Mouse (Mus musculus) lung, embryonic 16.5 days (tissue): Measurements from ENCODE around the gene Axdnd1. TPM values are rescaled to one million over a fixed set of nuclear protein-coding genes. Genes with fewer than 3 reads are reported as not detected.
"Not testable (repeated sequence)": the region's sequence is repeated elsewhere in the genome, so short reads cannot be mapped to it uniquely, and the experiment has no call there.

ENCODE experiments used
- ATAC-seq: fragments of 200-750 bp; cut with Nextera tagmentation; 2 replicates; pipeline ENCODE4 v1.8.0; 2017; ENCODE audit warnings: low read depth, mild to moderate bottlenecking, moderate library complexity
- H3K27ac ChIP-seq: fragments of 300-500 bp; sonication (generic); 2 replicates; pipeline ENCODE4 v1.5.1; 2014; ENCODE audit warnings: mild to moderate bottlenecking, control low read depth, low read length
- H3K27me3 ChIP-seq: fragments of 300-500 bp; sonication (generic); 2 replicates; pipeline ENCODE4 v1.6.1; 2014; ENCODE audit warnings: low read depth, low read length, mixed read lengths; ENCODE audit not compliant: control insufficient read depth, insufficient read depth
- H3K36me3 ChIP-seq: fragments of 300-500 bp; sonication (generic); 2 replicates; pipeline ENCODE4 v1.6.1; 2014; ENCODE audit warnings: low read length; ENCODE audit not compliant: control insufficient read depth, insufficient read depth
- H3K4me1 ChIP-seq: fragments of 300-500 bp; sonication (generic); replicated peaks from 2 replicates; pipeline ENCODE4 v1.6.1; 2014; ENCODE audit warnings: low read length, mixed read lengths; ENCODE audit not compliant: control insufficient read depth, insufficient read depth
- H3K4me2 ChIP-seq: fragments of 300-500 bp; sonication (generic); 2 replicates; pipeline ENCODE4 v1.6.1; 2014; ENCODE audit warnings: low read depth, low read length, control low read depth
- H3K4me3 ChIP-seq: fragments of 300-500 bp; sonication (generic); 2 replicates; pipeline ENCODE4 v1.5.1; 2014; ENCODE audit warnings: mild to moderate bottlenecking, low read length, control low read depth
- H3K9ac ChIP-seq: fragments of 300-500 bp; sonication (generic); 2 replicates; pipeline ENCODE4 v1.6.1; 2014; ENCODE audit warnings: low read length, control low read depth
- H3K9me3 ChIP-seq: fragments of 300-500 bp; sonication (generic); 2 replicates; pipeline ENCODE4 v1.6.1; 2016; ENCODE audit warnings: low read length; ENCODE audit not compliant: control insufficient read depth
- WGBS: fragments of 180-500 bp; shearing (Covaris S2); extraction: QIAGEN DNeasy Blood & Tissue Kit; methylation state at CpG from one replicate; pipeline ENCODE4 v1.1.7; 2014; 5-methylcytosine and 5-hydroxymethylcytosine counted together
- polyA plus RNA-seq: library from polyadenylated mRNA; unstranded; fragments of >200 nt; fragmentation: Nextera tagmentation; extraction: Ambion mirVana; gene quantifications from 2 replicates; pipeline ENCODE4 v1.2.1, GENCODE M21; 2015

Gene Axdnd1
- polyA plus RNA-seq, 1 experiment from 2014 or later = 0.41 TPM

DNA sequence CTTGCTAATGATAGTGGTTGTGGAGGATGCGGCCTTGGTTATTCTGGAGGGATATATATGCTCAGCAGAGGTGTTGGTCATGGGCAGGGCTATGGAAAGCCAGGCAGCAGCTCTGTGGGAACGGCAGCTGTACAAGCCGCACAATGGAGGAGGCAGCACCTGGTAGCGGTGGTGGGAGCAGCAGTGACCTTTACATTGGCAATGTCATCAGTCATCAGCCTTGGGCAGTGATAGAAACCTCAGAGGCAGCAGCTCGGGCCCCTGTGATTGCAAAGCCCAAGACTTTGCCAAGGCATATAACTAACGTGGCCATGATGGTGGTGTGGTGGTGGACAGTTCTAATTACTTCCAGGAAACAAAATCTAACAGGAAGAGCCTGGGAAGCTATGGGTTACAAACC lies 2.5 kb upstream of the Axdnd1 start:
- Histone ChIP-seq H3K4me1 (no peaks in the 10 kb centered on the region), H3K36me3 (no peaks in the 10 kb centered on the region), H3K9ac (no peak overlapping the region), H3K27me3 (no peaks in the 10 kb centered on the region), H3K27ac (no peak overlapping the region), H3K4me2 (no peak overlapping the region), H3K9me3 (no peaks in the 10 kb centered on the region), H3K4me3 (no peak overlapping the region)
- no peak for ATAC-seq
- WGBS = 79% methylated on average over 6 of the region's 6 CpGs

- Histone ChIP-seq H3K9me3 (no peaks in the 10 kb centered on the region), H3K9ac (no peak overlapping the region), H3K4me3 (no peak overlapping the region), H3K4me2 (no peak overlapping the region), H3K27ac (no peak overlapping the region), H3K36me3 (no peaks in the 10 kb centered on the region), H3K4me1 (no peaks in the 10 kb centered on the region), H3K27me3 (no peaks in the 10 kb centered on the region)
- WGBS = 69% methylated on average over 6 of the region's 6 CpGs
- ATAC-seq = no peak
Observed at GRCm38 (mm10) chr1:156422856-156423255, 1.9 kb upstream of the Axdnd1 start.

- H3K9ac ChIP-seq = no peak overlapping the region
- no peak overlapping the region for H3K4me2 ChIP-seq
- no peaks in the 10 kb centered on the region for H3K36me3 ChIP-seq
- no peaks in the 10 kb centered on the region; the same call in 1 of the 2 replicates for H3K9me3 ChIP-seq
- H3K4me1 ChIP-seq = no peaks in the 10 kb centered on the region
- WGBS = 57% methylated on average over 4 of the region's 4 CpGs
- H3K4me3 ChIP-seq = no peak overlapping the region
- H3K27me3 ChIP-seq = no peaks in the 10 kb centered on the region
- no peak for ATAC-seq
- no peak overlapping the region for H3K27ac ChIP-seq
Observed at GRCm38 (mm10) chr1:156418170-156418569, 2.8 kb downstream of the Axdnd1 start.

- H3K4me3 ChIP-seq = no peak overlapping the region
- H3K36me3 ChIP-seq = no peaks in the 10 kb centered on the region
- H3K9ac ChIP-seq = no peak overlapping the region
- no peaks in the 10 kb centered on the region for H3K27me3 ChIP-seq
- no peak overlapping the region for H3K27ac ChIP-seq
- no peak overlapping the region for H3K4me2 ChIP-seq
- 0 out of 2 replicates have a peak, but pooled peaks cover 2% of the 10 kb centered on the region for H3K4me1 ChIP-seq
- WGBS = 50% methylated on average over 4 of the region's 4 CpGs
- ATAC-seq = no peak
- no peaks in the 10 kb centered on the region for H3K9me3 ChIP-seq
Observed at GRCm38 (mm10) chr1:156408521-156408920, 12.4 kb downstream of the Axdnd1 start.

DNA sequence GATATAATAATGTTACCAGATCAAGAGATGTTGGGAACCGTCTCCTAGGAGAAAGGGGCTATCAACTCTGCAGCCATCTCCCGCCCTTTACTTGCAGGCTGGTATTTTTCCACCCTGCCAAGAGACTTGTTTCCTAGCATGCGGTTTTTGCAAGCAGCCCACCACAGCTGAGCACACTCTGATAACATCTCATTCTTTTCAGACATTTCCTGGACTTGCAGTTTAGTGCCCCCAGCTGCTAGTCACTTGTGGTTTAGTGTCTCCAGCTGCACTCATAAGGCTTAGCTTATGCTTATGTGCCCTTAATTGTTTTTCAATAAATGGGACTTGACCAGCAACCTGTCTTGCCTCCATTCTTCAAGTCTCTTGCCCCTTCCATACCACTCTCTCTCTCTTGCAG lies 13.0 kb downstream of the Axdnd1 start:
- Histone ChIP-seq H3K4me1 (0 out of 2 replicates have a peak, but pooled peaks cover 2% of the 10 kb centered on the region), H3K27me3 (no peaks in the 10 kb centered on the region), H3K36me3 (no peaks in the 10 kb centered on the region), H3K4me2 (no peak overlapping the region), H3K27ac (no peak overlapping the region), H3K9ac (no peak overlapping the region), H3K9me3 (no peaks in the 10 kb centered on the region), H3K4me3 (no peak overlapping the region)
- WGBS = 31% methylated on average over 3 of the region's 3 CpGs
- ATAC-seq = peak; percentile 76

GRCm38 (mm10) chr1:156403251-156403650 lies 17.7 kb downstream of the Axdnd1 start:
- Histone ChIP-seq H3K36me3 (no peaks in the 10 kb centered on the region), H3K4me1 (0 out of 2 replicates have a peak, but pooled peaks cover 1% of the 10 kb centered on the region), H3K27ac (no peak overlapping the region), H3K27me3 (no peaks in the 10 kb centered on the region), H3K9me3 (no peaks in the 10 kb centered on the region), H3K4me2 (no peak overlapping the region), H3K9ac (no peak overlapping the region), H3K4me3 (no peak overlapping the region)
- 47% methylated on average over 10 of the region's 10 CpGs for WGBS
- no peak for ATAC-seq

DNA sequence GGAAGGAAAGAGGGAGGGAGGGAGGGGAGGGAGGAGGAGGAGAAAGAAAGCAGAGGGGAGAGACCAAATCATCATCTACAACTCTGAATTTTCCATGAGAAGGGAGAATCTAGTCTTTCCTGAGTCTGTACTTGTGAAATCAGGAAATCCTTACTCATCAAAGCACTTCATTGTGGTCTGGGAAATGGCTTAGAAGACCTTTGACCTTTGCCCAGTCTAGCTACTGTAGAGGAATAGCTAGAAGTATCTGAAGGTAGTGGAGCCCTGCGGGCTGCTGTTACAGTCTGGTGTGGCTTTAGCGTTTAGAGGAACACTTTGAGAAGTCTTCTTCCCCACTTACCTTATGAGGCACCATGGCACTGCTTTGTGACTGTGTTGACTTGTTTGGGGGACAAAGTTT lies 18.5 kb downstream of the Axdnd1 start:
- H3K27me3 ChIP-seq = no peaks in the 10 kb centered on the region
- H3K9me3 ChIP-seq = no peaks in the 10 kb centered on the region
- no peaks in the 10 kb centered on the region for H3K36me3 ChIP-seq
- no peak for ATAC-seq
- H3K27ac ChIP-seq = no peak overlapping the region
- H3K9ac ChIP-seq = no peak overlapping the region
- WGBS = 40% methylated on average over 2 of the region's 2 CpGs
- H3K4me1 ChIP-seq = no peaks in the 10 kb centered on the region
- no peak overlapping the region for H3K4me3 ChIP-seq
- H3K4me2 ChIP-seq = no peak overlapping the region

DNA sequence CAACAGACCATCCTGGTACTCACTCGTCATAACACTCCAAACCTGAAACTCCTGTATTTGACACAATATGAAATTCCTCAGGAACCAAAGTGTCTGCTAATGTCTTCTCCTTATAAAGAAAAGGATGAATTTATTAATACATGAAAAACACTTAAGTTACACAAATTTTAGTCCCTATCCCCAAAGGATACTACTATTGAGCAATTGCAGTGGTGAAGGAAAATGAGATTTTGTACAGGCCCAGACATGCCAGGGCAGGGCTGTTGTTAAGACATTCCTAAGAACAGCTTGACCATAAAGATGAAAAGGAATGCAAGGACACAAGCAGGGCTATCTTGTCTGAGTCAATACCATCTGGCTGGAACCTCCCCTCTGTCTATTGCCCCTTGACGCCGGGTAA lies 20.8 kb downstream of the Axdnd1 start:
- not testable (repeated sequence) for H3K4me1 ChIP-seq, H3K36me3 ChIP-seq, H3K27me3 ChIP-seq, H3K4me2 ChIP-seq, H3K4me3 ChIP-seq, H3K9me3 ChIP-seq, H3K9ac ChIP-seq, ATAC-seq, H3K27ac ChIP-seq
- 38% methylated on average over 3 of the region's 3 CpGs for WGBS

- no peak overlapping the region for H3K27ac ChIP-seq
- H3K4me3 ChIP-seq = no peak overlapping the region
- WGBS = 57% methylated on average over 4 of the region's 4 CpGs
- H3K4me2 ChIP-seq = no peak overlapping the region
- H3K27me3 ChIP-seq = no peaks in the 10 kb centered on the region
- no peaks in the 10 kb centered on the region for H3K4me1 ChIP-seq
- no peaks in the 10 kb centered on the region for H3K36me3 ChIP-seq
- no peaks in the 10 kb centered on the region for H3K9me3 ChIP-seq
- ATAC-seq = no peak
- no peak overlapping the region for H3K9ac ChIP-seq
Observed at GRCm38 (mm10) chr1:156393148-156393547, 27.8 kb downstream of the Axdnd1 start.

- Histone ChIP-seq H3K9ac (no peak overlapping the region), H3K27me3 (no peaks in the 10 kb centered on the region), H3K27ac (no peak overlapping the region), H3K4me1 (no peaks in the 10 kb centered on the region), H3K36me3 (no peaks in the 10 kb centered on the region), H3K9me3 (no peaks in the 10 kb centered on the region), H3K4me2 (no peak overlapping the region), H3K4me3 (no peak overlapping the region)
- no peak for ATAC-seq
- WGBS = 51% methylated on average over 3 of the region's 3 CpGs
Observed at GRCm38 (mm10) chr1:156386880-156387279, 34.1 kb downstream of the Axdnd1 start.
